Mouse (Mus musculus) embryonic facial prominence, embryonic 14.5 days (tissue): ENCODE data around the gene Islr. TPM values are rescaled to one million over a fixed set of nuclear protein-coding genes. Genes with fewer than 3 reads are reported as not detected.

Source experiments
- ATAC-seq: fragments of 200-750 bp; cut with Nextera tagmentation; 2 replicates; pipeline ENCODE4 v1.8.0; 2017; ENCODE audit warnings: low read depth, moderate number of reproducible peaks, moderate TSS enrichment
- DNase-seq: peaks from one replicate; pipeline ENCODE4 v3.0.0-alpha.2; 2015; ENCODE audit warnings: low spot score
- H3K27ac ChIP-seq: fragments of 300-500 bp; sonication (generic); replicated peaks from 2 replicates; pipeline ENCODE4 v1.5.1; 2014; ENCODE audit warnings: low read depth, mild to moderate bottlenecking, low read length, moderate library complexity
- H3K27me3 ChIP-seq: fragments of 300-500 bp; sonication (generic); replicated peaks from 2 replicates; pipeline ENCODE4 v1.6.1; 2014; ENCODE audit warnings: low read length; ENCODE audit not compliant: control insufficient read depth, insufficient read depth
- H3K36me3 ChIP-seq: fragments of 300-500 bp; sonication (generic); 2 replicates; pipeline ENCODE4 v1.6.1; 2014; ENCODE audit warnings: low read length, mixed read lengths; ENCODE audit not compliant: control insufficient read depth, insufficient read depth
- H3K4me1 ChIP-seq: fragments of 300-500 bp; sonication (generic); 2 replicates; pipeline ENCODE4 v1.6.1; 2014; ENCODE audit warnings: antibody characterized with exemption, low read length; ENCODE audit not compliant: control insufficient read depth, insufficient read depth
- H3K4me2 ChIP-seq: fragments of 300-500 bp; sonication (generic); 2 replicates; pipeline ENCODE4 v1.6.1; 2014; ENCODE audit warnings: low read depth, mild to moderate bottlenecking, low read length, moderate library complexity, mixed read lengths
- H3K4me3 ChIP-seq: fragments of 300-500 bp; sonication (generic); 2 replicates; pipeline ENCODE4 v1.5.1; 2014; ENCODE audit warnings: low read depth, mild to moderate bottlenecking, low read length
- H3K9ac ChIP-seq: fragments of 300-500 bp; sonication (generic); 2 replicates; pipeline ENCODE4 v1.6.1; 2014; ENCODE audit warnings: low read depth, mild to moderate bottlenecking, low read length, moderate library complexity, mixed read lengths
- H3K9me3 ChIP-seq: fragments of 300-500 bp; sonication (generic); 2 replicates; pipeline ENCODE4 v1.6.1; 2016; ENCODE audit warnings: low read length; ENCODE audit not compliant: control insufficient read depth
- WGBS: fragments of 180-500 bp; shearing (Covaris S2); extraction: QIAGEN DNeasy Blood & Tissue Kit; methylation state at CpG from one replicate; pipeline ENCODE4 v1.1.7; 2014; 5-methylcytosine and 5-hydroxymethylcytosine counted together
- polyA plus RNA-seq: library from polyadenylated mRNA; unstranded; fragments of >200 nt; fragmentation: Nextera tagmentation; extraction: Ambion mirVana; gene quantifications from 2 replicates; pipeline ENCODE4 v1.2.1, GENCODE M21; 2014

The Islr gene
- polyA plus RNA-seq, 1 experiment from 2014 or later, result 118 TPM

DNA sequence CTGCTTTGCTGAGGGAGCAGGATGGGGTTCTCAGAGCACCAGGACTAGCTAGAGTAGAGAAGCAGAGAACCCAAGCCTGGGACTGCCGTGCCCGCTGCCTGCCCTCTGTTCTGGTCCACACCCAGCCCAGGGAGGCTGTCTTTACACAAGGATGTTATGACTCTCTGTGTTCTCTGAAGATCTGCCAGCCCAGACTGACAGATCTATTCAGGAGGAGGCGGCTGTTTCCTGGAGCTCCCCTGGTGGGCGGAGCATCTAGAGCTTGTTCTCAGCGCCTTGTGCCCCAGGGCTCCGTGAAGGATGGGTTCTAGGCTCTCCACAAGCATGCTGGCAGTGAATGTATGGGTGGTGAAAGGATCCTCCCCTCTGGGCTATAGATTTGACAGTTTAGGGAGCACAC, 64.2 kb downstream of the Islr start:
- H3K9me3 ChIP-seq, result no peaks in the 10 kb centered on the region
- H3K4me1 ChIP-seq, result peaks cover 29% of the 10 kb centered on the region
- no peak overlapping the region for H3K27ac ChIP-seq
- DNase-seq (peak; percentile 72), ATAC-seq (peak; percentile 30; the same call in 1 of the 2 replicates)
- H3K27me3 ChIP-seq, result 0 out of 2 replicates have a peak, but pooled peaks cover 2% of the 10 kb centered on the region
- H3K9ac ChIP-seq, result no peak overlapping the region
- H3K4me3 ChIP-seq, result no peak overlapping the region
- no peaks in the 10 kb centered on the region for H3K36me3 ChIP-seq
- no peak overlapping the region for H3K4me2 ChIP-seq
- 36% methylated on average over 5 of the region's 6 CpGs for WGBS

DNA sequence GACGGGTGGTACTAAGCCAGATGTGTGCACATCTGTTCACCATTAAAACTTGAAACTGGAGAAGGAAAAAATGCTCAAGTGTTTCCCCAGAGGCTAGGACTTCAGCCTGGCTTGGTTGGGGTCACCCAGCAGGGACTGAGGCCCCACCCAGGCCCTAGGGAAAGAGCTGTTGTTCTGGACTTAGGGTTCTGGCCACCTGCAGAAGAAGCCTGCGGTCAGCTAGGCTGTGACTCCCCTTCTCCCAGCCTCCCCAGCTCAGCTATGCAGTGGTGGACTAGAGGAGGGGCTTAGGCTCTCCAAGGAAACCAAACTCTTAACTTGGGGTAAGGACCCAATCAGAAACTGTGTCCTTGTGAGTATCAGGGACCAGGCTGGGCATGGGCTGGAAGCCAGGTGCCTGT, 68.2 kb downstream of the Islr start:
- no peak for DNase-seq
- no peak overlapping the region for H3K4me3 ChIP-seq
- peak overlapping the region; percentile 20 for H3K4me2 ChIP-seq
- no peak overlapping the region for H3K9ac ChIP-seq
- H3K4me1 ChIP-seq, result peaks cover 47% of the 10 kb centered on the region
- peak overlapping the region; percentile 52; the same call in 1 of the 2 replicates for H3K27ac ChIP-seq
- H3K36me3 ChIP-seq, result no peaks in the 10 kb centered on the region
- H3K9me3 ChIP-seq, result no peaks in the 10 kb centered on the region
- WGBS, result 6% methylated on average over 2 of the region's 2 CpGs
- no peaks in the 10 kb centered on the region for H3K27me3 ChIP-seq
- peak; percentile 23 for ATAC-seq

DNA sequence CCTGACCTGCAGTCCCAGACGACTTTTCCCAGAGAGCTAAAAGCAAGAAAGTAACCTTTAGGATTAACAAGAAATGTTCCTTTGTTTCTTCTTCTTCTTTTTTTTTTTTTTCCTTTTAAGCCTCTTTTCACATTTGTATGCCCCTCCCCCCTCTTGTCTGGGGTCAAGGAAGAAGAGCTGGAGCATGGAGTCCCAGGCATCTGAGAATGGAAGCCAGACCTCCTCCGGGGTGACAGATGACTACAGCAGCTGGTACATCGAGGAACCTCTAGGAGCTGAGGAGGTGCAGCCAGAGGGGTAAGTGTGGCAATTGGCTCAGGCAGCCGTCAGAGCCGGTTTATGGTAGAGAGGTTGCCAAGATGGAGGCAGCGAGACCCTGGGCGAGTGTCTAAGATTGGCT, 69.2 kb downstream of the Islr start:
- H3K4me1 ChIP-seq, result peaks cover 54% of the 10 kb centered on the region
- H3K4me2 ChIP-seq, result peak overlapping the region; percentile 20; the same call in 1 of the 2 replicates
- 23% methylated on average over 7 of the region's 7 CpGs for WGBS
- ATAC-seq, result no peak
- no peaks in the 10 kb centered on the region for H3K27me3 ChIP-seq
- no peaks in the 10 kb centered on the region for H3K36me3 ChIP-seq
- no peak overlapping the region for H3K4me3 ChIP-seq
- peak; percentile 41 for DNase-seq
- H3K27ac ChIP-seq, result peak overlapping the region; percentile 73; the same call in 1 of the 2 replicates
- no peaks in the 10 kb centered on the region for H3K9me3 ChIP-seq
- no peak overlapping the region for H3K9ac ChIP-seq

DNA sequence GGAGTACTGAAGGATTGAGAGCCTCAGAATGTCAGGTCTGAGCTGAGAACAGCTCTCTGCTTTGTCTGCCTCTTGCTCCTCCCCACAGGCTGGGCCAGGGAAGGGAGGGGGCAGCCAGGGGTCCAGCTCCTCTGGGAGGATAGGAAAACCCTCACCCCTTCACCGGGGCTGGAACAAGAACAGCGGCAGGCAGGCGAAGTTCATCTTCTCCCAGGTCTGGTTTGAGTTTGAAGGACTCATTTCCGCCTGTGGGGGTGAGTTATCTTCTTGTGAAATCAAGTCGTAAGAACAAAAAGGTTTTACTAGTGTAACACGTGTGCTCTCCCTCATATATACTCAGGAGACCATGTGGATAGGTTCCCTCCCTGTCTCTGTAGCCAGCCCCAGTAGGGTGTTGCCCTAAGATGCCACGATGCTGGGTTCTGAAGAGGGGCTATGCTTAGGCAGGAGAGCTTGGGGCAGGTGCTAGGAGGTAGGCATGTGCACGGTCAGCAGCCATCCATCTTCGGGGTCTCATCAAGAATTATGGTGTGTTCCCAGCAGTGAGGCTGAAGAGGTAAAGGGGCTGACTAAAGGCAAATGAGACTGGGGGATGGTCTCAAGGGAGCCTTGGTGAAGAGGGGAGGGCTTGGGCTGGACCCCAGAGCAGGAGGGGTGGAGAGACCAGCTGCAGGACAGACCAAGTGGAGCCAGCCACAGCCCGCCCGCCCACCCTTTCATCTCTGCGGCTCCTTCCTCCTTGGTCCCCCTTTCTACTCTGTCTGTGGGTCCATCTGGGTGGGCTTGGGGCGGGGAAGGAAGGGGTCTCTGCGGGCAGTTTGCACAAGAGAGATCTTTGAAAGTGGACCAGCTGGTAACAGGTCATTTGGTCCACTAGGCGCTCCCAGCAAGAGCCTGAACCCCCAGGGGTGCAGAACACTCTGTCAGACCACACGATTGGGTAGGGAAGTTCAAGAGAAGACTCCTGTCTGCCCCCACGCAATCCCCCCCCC, 69.9 kb downstream of the Islr start:
- peak; percentile 78 for DNase-seq
- 10% methylated on average over 15 of the region's 17 CpGs for WGBS
- Histone ChIP-seq H3K4me1 (peaks cover 61% of the 10 kb centered on the region), H3K9me3 (no peaks in the 10 kb centered on the region), H3K27ac (peak overlapping the region; percentile 73), H3K27me3 (no peaks in the 10 kb centered on the region), H3K4me2 (peak overlapping the region; percentile 13), H3K9ac (no peak overlapping the region), H3K36me3 (no peaks in the 10 kb centered on the region), H3K4me3 (no peak overlapping the region)
- peak; percentile 65 for ATAC-seq

DNA sequence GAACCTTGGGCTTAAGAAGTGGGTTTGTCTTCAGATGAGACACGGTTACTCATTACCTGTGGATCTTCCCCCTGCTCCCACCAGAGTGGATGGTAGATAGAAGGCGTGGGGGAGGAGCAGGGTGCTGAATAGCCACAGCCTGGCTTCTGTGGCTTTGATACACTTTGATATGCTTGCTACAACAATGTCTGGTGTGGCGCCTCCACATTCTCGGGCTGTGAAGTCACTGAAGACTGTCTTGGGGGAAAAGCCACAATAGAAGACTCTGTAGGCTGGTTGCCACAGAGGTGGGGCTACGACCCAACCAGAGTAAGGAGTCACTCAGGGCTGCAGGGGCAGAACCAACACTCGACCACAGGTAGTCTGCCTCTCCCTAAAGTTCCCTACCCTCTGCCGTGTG, 72.4 kb downstream of the Islr start:
- Histone ChIP-seq H3K36me3 (no peaks in the 10 kb centered on the region), H3K27me3 (no peaks in the 10 kb centered on the region), H3K4me2 (no peak overlapping the region), H3K9ac (no peak overlapping the region), H3K4me3 (no peak overlapping the region), H3K27ac (no peak overlapping the region), H3K9me3 (no peaks in the 10 kb centered on the region), H3K4me1 (peaks cover 71% of the 10 kb centered on the region)
- no peak for ATAC-seq
- 67% methylated on average over 6 of the region's 7 CpGs for WGBS
- DNase-seq, result peak; percentile 35

DNA sequence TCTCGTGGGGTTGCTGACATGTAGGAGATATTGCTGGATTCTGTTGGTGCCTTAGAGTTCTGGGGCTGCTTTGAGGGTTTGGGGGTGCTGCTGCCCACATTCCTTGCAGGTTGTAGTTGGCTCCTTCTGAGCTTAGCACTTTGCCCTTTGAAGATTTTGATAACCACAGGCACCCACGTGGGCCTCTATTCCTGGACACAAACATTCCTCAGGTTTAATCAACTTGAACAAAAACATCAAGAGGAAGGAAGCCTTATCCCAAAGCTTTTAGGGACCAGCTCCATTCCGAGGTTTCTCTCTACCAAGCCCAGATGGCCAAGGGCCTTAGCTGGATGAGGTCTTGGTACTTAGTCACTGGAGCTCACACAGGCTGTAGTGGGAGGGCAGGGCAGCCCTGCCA, 73.2 kb downstream of the Islr start:
- H3K4me3 ChIP-seq, result no peak overlapping the region
- 46% methylated on average over 3 of the region's 3 CpGs for WGBS
- no peak overlapping the region for H3K9ac ChIP-seq
- H3K9me3 ChIP-seq, result no peaks in the 10 kb centered on the region
- no peaks in the 10 kb centered on the region for H3K27me3 ChIP-seq
- no peaks in the 10 kb centered on the region for H3K36me3 ChIP-seq
- H3K4me2 ChIP-seq, result no peak overlapping the region
- peaks cover 62% of the 10 kb centered on the region for H3K4me1 ChIP-seq
- no peak for DNase-seq
- H3K27ac ChIP-seq, result no peak overlapping the region
- no peak for ATAC-seq

DNA sequence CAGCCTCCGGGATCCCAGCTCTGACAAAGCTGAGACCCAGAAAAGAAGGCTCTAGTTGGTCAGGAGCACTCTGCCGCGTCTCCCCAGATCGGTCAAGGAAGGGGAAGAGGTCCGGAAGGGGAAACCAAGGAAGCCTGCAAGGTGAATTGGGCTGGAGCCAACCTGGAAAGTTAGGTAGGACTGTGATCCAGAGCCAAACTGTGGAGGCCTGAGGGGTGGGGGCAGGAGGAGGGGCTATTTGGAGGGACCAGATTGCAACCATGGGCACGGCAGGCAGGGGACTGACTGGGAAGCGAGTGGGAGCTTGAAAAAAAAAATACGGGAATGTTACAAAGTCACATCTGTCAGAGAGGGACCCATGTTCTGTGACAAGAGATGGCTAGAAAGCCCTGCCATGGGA, 74.6 kb downstream of the Islr start:
- Histone ChIP-seq H3K4me2 (peak overlapping the region; percentile 18; the same call in 1 of the 2 replicates), H3K36me3 (no peaks in the 10 kb centered on the region), H3K4me3 (no peak overlapping the region), H3K27me3 (no peaks in the 10 kb centered on the region), H3K27ac (peak overlapping the region; percentile 74), H3K9ac (peak overlapping the region; percentile 41; the same call in 1 of the 2 replicates), H3K4me1 (peaks cover 55% of the 10 kb centered on the region), H3K9me3 (no peaks in the 10 kb centered on the region)
- no peak for ATAC-seq
- WGBS, result 14% methylated on average over 8 of the region's 8 CpGs
- peak; percentile 29 for DNase-seq

DNA sequence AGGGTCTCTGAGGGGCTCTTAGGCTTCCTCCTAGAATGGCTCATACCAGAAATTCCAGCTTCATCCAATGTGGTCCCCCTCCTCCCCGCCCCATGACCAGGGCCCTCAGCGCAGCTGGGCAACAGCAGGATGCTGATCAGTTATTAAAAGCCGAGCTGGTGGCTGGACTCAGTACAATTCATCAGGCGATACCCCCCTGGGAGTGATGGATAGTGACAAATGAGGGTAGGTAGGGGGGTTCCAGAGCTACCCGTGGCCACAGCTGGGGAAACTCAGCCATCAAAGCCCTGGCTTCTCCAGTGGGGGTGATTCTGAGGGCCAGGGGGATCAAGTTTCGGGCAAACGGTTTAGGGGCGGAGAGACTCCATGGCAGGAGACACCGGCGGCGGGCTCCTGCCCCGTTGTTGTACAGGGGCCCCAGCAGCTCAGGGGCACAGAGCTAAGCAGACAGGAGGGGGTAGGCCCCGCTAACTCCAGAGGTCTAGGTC, 75.1 kb downstream of the Islr start:
- no peaks in the 10 kb centered on the region for H3K27me3 ChIP-seq
- H3K4me1 ChIP-seq, result peaks cover 50% of the 10 kb centered on the region
- no peaks in the 10 kb centered on the region for H3K36me3 ChIP-seq
- DNase-seq (peak; percentile 79), ATAC-seq (peak; percentile 65)
- peak overlapping the region; percentile 74 for H3K27ac ChIP-seq
- H3K9me3 ChIP-seq, result no peaks in the 10 kb centered on the region
- H3K9ac ChIP-seq, result peak overlapping the region; percentile 41; the same call in 1 of the 2 replicates
- H3K4me2 ChIP-seq, result peak overlapping the region; percentile 18; the same call in 1 of the 2 replicates
- 2% methylated on average over 10 of the region's 13 CpGs for WGBS
- H3K4me3 ChIP-seq, result no peak overlapping the region
